Mouse (Mus musculus) erythroblast, embryonic 14.5 days (primary cell): ENCODE data around the gene Tspoap1. TPM values are rescaled to one million over a fixed set of nuclear protein-coding genes. Genes with fewer than 3 reads are reported as not detected.

Source experiments
- H3K27me3 ChIP-seq: 2 replicates; pipeline ENCODE4 v1.6.1; 2012; ENCODE audit warnings: inconsistent platforms; ENCODE audit not compliant: control insufficient read depth
- H3K36me3 ChIP-seq: 2 replicates; pipeline ENCODE4 v1.6.1; 2012; ENCODE audit warnings: mild to moderate bottlenecking, inconsistent platforms; ENCODE audit not compliant: control insufficient read depth
- H3K4me1 ChIP-seq: 2 replicates; pipeline ENCODE4 v1.6.1; 2012; ENCODE audit warnings: inconsistent platforms; ENCODE audit not compliant: control insufficient read depth
- H3K4me3 ChIP-seq: replicated peaks from 2 replicates; pipeline ENCODE3; 2012; ENCODE audit warnings: moderate library complexity, mild to moderate bottlenecking, inconsistent platforms
- H3K9me3 ChIP-seq: 2 replicates; pipeline ENCODE4 v1.6.1; 2012; ENCODE audit warnings: low read length, inconsistent platforms, mixed read lengths; ENCODE audit not compliant: control insufficient read depth
- GATA1 ChIP-seq: IDR thresholded peaks from 2 replicates; pipeline ENCODE4 v1.6.1; 2012; ENCODE audit warnings: low read length, inconsistent platforms, mixed read lengths
- TAL1 ChIP-seq: IDR thresholded peaks from 3 replicates; pipeline ENCODE4 v1.6.1; 2012; ENCODE audit warnings: low read length, inconsistent platforms, mixed read lengths
- polyA plus RNA-seq: library from polyadenylated mRNA; stranded (reverse); fragments of >175 nt; gene quantifications from 2 replicates; pipeline ENCODE4 v1.2.3, GENCODE M21; 2012

Gene Tspoap1
- polyA plus RNA-seq, 1 experiment: 0.71 TPM

DNA sequence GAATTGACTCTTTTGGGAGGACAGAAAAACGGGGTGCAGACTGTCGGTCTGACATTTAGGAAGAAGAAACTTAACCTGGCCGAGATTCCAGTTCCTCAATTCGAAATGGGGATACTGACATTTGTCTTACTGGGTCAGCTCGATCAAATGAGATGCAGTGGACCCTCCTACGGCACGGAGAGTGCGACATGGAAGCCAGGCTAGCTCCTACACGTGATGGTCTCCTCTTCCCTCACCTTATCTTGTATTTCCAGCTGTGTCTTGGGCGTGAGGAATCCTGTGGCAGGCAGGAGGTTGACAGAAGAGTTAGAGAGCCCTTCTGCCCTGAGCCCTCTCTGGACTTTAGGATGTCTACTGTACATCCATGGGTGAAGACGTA lies 10.3 kb upstream of the Tspoap1 start:
- peak; percentile 71 for TF ChIP-seq GATA1
- TF ChIP-seq TAL1: peak; percentile 99
- H3K36me3 ChIP-seq: peaks cover 45% of the 10 kb centered on the region
- H3K4me3 ChIP-seq: peak overlapping the region; percentile 68
- H3K4me1 ChIP-seq: peaks cover 97% of the 10 kb centered on the region
- no peaks in the 10 kb centered on the region for H3K27me3 ChIP-seq
- H3K9me3 ChIP-seq: no peaks in the 10 kb centered on the region

- Histone ChIP-seq H3K9me3 (no peaks in the 10 kb centered on the region), H3K4me3 (peak overlapping the region; percentile 68), H3K36me3 (peaks cover 41% of the 10 kb centered on the region), H3K4me1 (peaks cover 96% of the 10 kb centered on the region), H3K27me3 (no peaks in the 10 kb centered on the region)
- TF ChIP-seq TAL1 (no peak), GATA1 (no peak)
Measured at GRCm38 (mm10) chr11:87750521-87750920, 9.8 kb upstream of the Tspoap1 start.

DNA sequence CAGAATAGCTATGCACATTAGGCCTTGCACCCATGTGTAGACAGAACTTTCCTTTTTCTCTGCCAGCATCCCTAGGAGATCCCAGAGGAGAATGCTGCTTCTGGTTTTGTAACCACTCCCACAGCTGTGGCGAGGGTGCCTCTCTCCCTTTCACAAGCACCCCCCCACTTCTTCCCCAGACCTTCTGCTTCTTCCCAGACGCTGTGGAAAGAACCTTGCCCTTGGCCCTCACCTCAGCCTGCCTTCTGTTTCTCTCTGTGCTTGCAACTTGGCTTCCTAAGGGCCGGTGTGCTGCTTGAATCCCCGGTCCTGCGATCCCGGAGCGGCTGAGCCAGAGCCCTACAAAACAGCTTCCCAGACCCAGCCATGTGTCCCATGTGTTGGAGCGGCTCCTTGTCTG lies 9.3 kb upstream of the Tspoap1 start:
- peaks cover 91% of the 10 kb centered on the region for H3K4me1 ChIP-seq

GRCm38 (mm10) chr11:87751491-87751966 lies 8.8 kb upstream of the Tspoap1 start:
- Histone ChIP-seq H3K4me1 (peaks cover 86% of the 10 kb centered on the region), H3K9me3 (no peaks in the 10 kb centered on the region), H3K4me3 (peak overlapping the region; percentile 68), H3K36me3 (peaks cover 38% of the 10 kb centered on the region), H3K27me3 (no peaks in the 10 kb centered on the region)
- TF ChIP-seq TAL1: no peak
- TF ChIP-seq GATA1: peak; percentile 84

More for the DNA sequence above, 9.3 kb upstream of the Tspoap1 start:
- Histone ChIP-seq H3K4me3 (peak overlapping the region; percentile 68), H3K36me3 (peaks cover 38% of the 10 kb centered on the region), H3K27me3 (no peaks in the 10 kb centered on the region), H3K9me3 (no peaks in the 10 kb centered on the region)
- TF ChIP-seq TAL1 (no peak), GATA1 (no peak)

GRCm38 (mm10) chr11:87752307-87752706 lies 8.0 kb upstream of the Tspoap1 start:
- Histone ChIP-seq H3K27me3 (no peaks in the 10 kb centered on the region), H3K36me3 (peaks cover 38% of the 10 kb centered on the region), H3K9me3 (no peaks in the 10 kb centered on the region), H3K4me1 (peaks cover 82% of the 10 kb centered on the region), H3K4me3 (peak overlapping the region; percentile 68)
- TF ChIP-seq TAL1 (no peak), GATA1 (no peak)

- Histone ChIP-seq H3K4me1 (peaks cover 79% of the 10 kb centered on the region), H3K4me3 (peak overlapping the region; percentile 70)
- TF ChIP-seq TAL1: no peak
- no peak for TF ChIP-seq GATA1
Measured at GRCm38 (mm10) chr11:87753255-87753654, 7.1 kb upstream of the Tspoap1 start.

GRCm38 (mm10) chr11:87753891-87754501 lies 6.3 kb upstream of the Tspoap1 start:
- TF ChIP-seq GATA1 (no peak), TAL1 (no peak)
- H3K9me3 ChIP-seq: no peaks in the 10 kb centered on the region
- no peaks in the 10 kb centered on the region for H3K27me3 ChIP-seq
- H3K4me3 ChIP-seq: peak overlapping the region; percentile 70
- peaks cover 79% of the 10 kb centered on the region for H3K4me1 ChIP-seq
- peaks cover 45% of the 10 kb centered on the region for H3K36me3 ChIP-seq

More at GRCm38 (mm10) chr11:87753255-87753654, 7.1 kb upstream of the Tspoap1 start:
- Histone ChIP-seq H3K36me3 (peaks cover 41% of the 10 kb centered on the region), H3K9me3 (no peaks in the 10 kb centered on the region), H3K27me3 (no peaks in the 10 kb centered on the region)

GRCm38 (mm10) chr11:87754603-87755002 lies 5.7 kb upstream of the Tspoap1 start:
- Histone ChIP-seq H3K27me3 (no peaks in the 10 kb centered on the region), H3K4me1 (peaks cover 79% of the 10 kb centered on the region), H3K9me3 (no peaks in the 10 kb centered on the region), H3K4me3 (peak overlapping the region; percentile 70), H3K36me3 (peaks cover 45% of the 10 kb centered on the region)
- no peak for TF ChIP-seq TAL1
- no peak for TF ChIP-seq GATA1

DNA sequence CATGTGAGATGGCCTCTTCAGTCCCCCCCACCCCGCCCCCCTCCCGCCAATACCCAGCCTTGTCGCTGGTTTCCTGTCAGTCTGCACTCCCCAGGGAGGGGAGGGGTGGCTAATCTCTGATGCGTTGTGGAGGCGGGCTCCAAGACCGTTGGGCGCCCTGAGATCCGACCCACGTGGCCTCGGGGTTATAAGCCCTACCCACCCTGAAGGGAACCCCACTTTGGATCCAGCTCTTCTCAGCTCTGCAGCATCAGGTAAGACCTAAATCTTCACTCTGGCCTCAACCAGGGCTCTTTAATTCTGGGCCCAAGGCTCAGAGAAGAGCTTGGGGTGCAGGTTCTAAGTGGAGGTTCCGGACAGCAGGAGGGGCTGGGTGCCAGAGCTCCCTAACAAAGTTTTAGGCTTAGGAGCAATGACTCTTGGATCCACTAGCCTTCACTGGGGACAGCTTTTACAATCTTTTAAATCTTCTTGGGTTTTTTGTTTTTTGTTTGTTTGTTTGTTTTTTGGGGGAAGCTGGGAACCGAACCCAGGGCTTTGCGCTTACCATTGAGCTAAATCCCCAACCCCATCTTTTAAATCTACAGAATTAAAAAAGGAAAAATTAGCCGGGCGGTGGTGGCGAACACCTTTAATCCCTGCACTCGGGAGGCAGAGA lies 4.9 kb upstream of the Tspoap1 start:
- TF ChIP-seq GATA1 (no peak), TAL1 (no peak)
- Histone ChIP-seq H3K27me3 (peaks cover 4% of the 10 kb centered on the region), H3K9me3 (no peaks in the 10 kb centered on the region), H3K36me3 (peaks cover 45% of the 10 kb centered on the region), H3K4me3 (peak overlapping the region; percentile 70), H3K4me1 (peaks cover 79% of the 10 kb centered on the region)
